Mouse (Mus musculus) frontal cortex, postnatal 25 days (tissue): ENCODE data around the gene Plin5.
"Not testable (repeated sequence)": the region's sequence is repeated elsewhere in the genome, so short reads cannot be mapped to it uniquely, and the experiment has no call there.

Experiments
- DNase-seq, 2 experiments: peaks; one replicate each; pipeline ENCODE4 v3.0.0; 2022; ENCODE audit warnings: low spot score in 2 of 2

The Plin5 gene

GRCm38 (mm10) chr17:56108334-56109044 is 8.9 kb downstream of the Plin5 start:
- no peak for DNase-seq

- DNase-seq: no peak
Measured at GRCm38 (mm10) chr17:56107736-56108135, 9.7 kb downstream of the Plin5 start.

- DNase-seq: no peak
Measured at GRCm38 (mm10) chr17:56106981-56107380, 10.4 kb downstream of the Plin5 start.

- DNase-seq: not testable (repeated sequence)
Measured at GRCm38 (mm10) chr17:56106436-56106835, 11.0 kb downstream of the Plin5 start.

- DNase-seq: not testable (repeated sequence)
Measured at GRCm38 (mm10) chr17:56104821-56105220, 12.6 kb downstream of the Plin5 start.

GRCm38 (mm10) chr17:56103465-56104285 is 13.7 kb downstream of the Plin5 start:
- DNase-seq: no peak

- no peak for DNase-seq
Measured at GRCm38 (mm10) chr17:56102927-56103326, 14.5 kb downstream of the Plin5 start.

GRCm38 (mm10) chr17:56102158-56102557 is 15.2 kb downstream of the Plin5 start:
- no peak for DNase-seq

- no peak for DNase-seq
Measured at GRCm38 (mm10) chr17:56100811-56101210, 16.6 kb downstream of the Plin5 start.

- DNase-seq: no peak
Measured at GRCm38 (mm10) chr17:56098711-56099572, 18.5 kb downstream of the Plin5 start.

- no peak for DNase-seq
Measured at GRCm38 (mm10) chr17:56098180-56098579, 19.2 kb downstream of the Plin5 start.

- no peak for DNase-seq
Measured at GRCm38 (mm10) chr17:56096883-56097282, 20.5 kb downstream of the Plin5 start.

- no peak for DNase-seq
Measured at GRCm38 (mm10) chr17:56092794-56093193, 24.6 kb downstream of the Plin5 start.

- DNase-seq: no peak
Measured at GRCm38 (mm10) chr17:56092312-56092711, 25.1 kb downstream of the Plin5 start.

GRCm38 (mm10) chr17:56080781-56081585 is 36.4 kb downstream of the Plin5 start:
- no peak for DNase-seq

- DNase-seq: no peak
Measured at GRCm38 (mm10) chr17:56079921-56080320, 37.5 kb downstream of the Plin5 start.

- DNase-seq: peak; percentile 97 to 98
Measured at GRCm38 (mm10) chr17:56078880-56079795, 38.3 kb downstream of the Plin5 start, which contains the start of gene Hdgfl2. Gene Hdgfl2, plus strand, starts transcription at chr17:56079634.

- not testable (repeated sequence) for DNase-seq
Measured at GRCm38 (mm10) chr17:56078361-56078760, 39.0 kb downstream of the Plin5 start.

GRCm38 (mm10) chr17:56077523-56077922 is 39.9 kb downstream of the Plin5 start:
- no peak for DNase-seq

- DNase-seq: peak; percentile 96 to 97
Measured at GRCm38 (mm10) chr17:56074827-56075208, 42.6 kb downstream of the Plin5 start, which contains the start of gene Ubxn6. Gene Ubxn6, minus strand, starts transcription at chr17:56075028.
